Mouse (Mus musculus): ENCODE measurements around the gene Nfix.

DNA sequence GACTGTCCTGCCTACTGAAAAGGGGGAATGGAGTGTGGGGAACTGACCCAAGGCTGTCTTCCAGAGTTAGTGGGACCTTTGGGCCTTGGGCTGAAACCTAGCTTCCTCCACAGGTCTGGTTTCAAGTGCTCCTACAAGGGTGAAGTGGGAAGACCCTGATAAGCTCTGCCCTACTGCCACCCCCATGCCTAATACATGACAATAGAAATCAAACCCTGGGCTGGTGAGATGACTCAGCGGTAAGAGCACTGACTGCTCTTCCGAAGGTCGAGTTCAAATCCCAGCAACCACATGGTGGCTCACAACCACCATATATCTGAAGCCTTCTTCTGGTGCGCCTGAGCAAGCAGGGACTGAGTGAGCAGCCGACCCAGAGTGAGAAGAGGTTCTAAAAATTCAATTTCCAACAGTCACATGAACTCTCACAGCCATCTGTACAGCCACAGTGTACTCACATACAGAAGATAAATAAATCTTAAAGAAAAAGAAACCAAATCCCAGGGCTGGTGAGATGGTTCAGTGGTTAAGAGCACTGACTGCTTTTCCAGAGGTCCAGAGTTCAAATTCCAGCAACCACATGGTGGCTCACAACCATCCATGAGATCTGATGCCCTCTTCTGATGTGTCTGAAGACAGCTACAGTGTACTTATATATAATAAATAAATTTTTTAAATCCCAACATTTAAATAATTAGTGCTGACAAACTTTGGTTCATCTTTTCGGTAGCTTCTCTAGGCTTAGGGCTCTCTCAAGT lies 131.2 kb downstream of the Nfix start:
- no peak for TF ChIP-seq USF1 (IDR thresholded peaks at IDR 0.05; ENCODE audit: low read depth)
- no peak for TF ChIP-seq POLR2AphosphoS2 (IDR thresholded peaks at IDR 0.05; ENCODE audit: insufficient read length, low read depth)
- TF ChIP-seq POLR2A (IDR thresholded peaks at IDR 0.05; ENCODE audit: insufficient read length, low read depth), result no peak
- no peak for TF ChIP-seq TCF3 (IDR thresholded peaks at IDR 0.05; ENCODE audit: insufficient read length, low read depth)
- no peak for TF ChIP-seq MAX (IDR thresholded peaks at IDR 0.05; ENCODE audit: low read depth)
- TF ChIP-seq E2F4 (IDR thresholded peaks at IDR 0.05; ENCODE audit: insufficient read depth), result no peak
- no peak for TF ChIP-seq MYOD1 (IDR thresholded peaks at IDR 0.05; ENCODE audit: control insufficient read depth in 1 of 3, insufficient read length in 2 of 3, low read depth in 2 of 3)
- TF ChIP-seq REST (IDR thresholded peaks at IDR 0.05; ENCODE audit: insufficient read depth, insufficient read length), result no peak
- TF ChIP-seq TCF12 (IDR thresholded peaks at IDR 0.05; ENCODE audit: insufficient read depth, poor library complexity, severe bottlenecking), result no peak
- no peak for TF ChIP-seq MYOG (IDR thresholded peaks at IDR 0.05; ENCODE audit: control insufficient read depth in 1 of 3, insufficient read depth in 1 of 3, insufficient read length in 2 of 3, low read depth in 2 of 3)
- no peak for TF ChIP-seq SRF (IDR thresholded peaks at IDR 0.05; ENCODE audit: control insufficient read depth, insufficient read length, low read depth)
- TF ChIP-seq CEBPB (IDR thresholded peaks at IDR 0.05; ENCODE audit: insufficient read depth, poor library complexity, severe bottlenecking), result no peak

All from myocyte (in vitro differentiated cells).